Mouse (Mus musculus) C2C12 (cell line): ENCODE data around the gene Psmd5.

Experiments
- CTCF ChIP-seq: IDR thresholded peaks from one replicate; pipeline ENCODE4 v1.5.1; 2011; ENCODE audit not compliant: control insufficient read depth, insufficient read depth, insufficient read length
- MAX ChIP-seq: IDR thresholded peaks from one replicate; pipeline ENCODE4 v1.6.1; 2011; ENCODE audit warnings: mild to moderate bottlenecking, control low read depth
- MYOG ChIP-seq: IDR thresholded peaks from one replicate; pipeline ENCODE4 v1.6.1; 2011; ENCODE audit not compliant: control insufficient read depth, insufficient read length; ENCODE audit errors: extremely low read depth

GRCm38 (mm10) chr2:34800371-34800770 lies 74.4 kb downstream of the Psmd5 start:
- TF ChIP-seq CTCF (no peak), MAX (no peak), MYOG (no peak)
